Mouse (Mus musculus) brain, embryonic 14.5 days (tissue): ENCODE measurements around the gene Cfap70.

Experiments
- CTCF ChIP-seq: fragments of 200-500 bp; IDR thresholded peaks from 2 replicates; pipeline ENCODE4 v1.5.1; 2012; ENCODE audit warnings: inconsistent platforms, mild to moderate bottlenecking, moderate library complexity, borderline replicate concordance; ENCODE audit not compliant: insufficient read depth, insufficient read length; ENCODE audit errors: extremely low read depth
- POLR2A ChIP-seq: fragments of 200-500 bp; IDR thresholded peaks from 2 replicates; pipeline ENCODE4 v1.6.1; 2012; ENCODE audit warnings: mild to moderate bottlenecking, inconsistent platforms, borderline replicate concordance; ENCODE audit not compliant: poor library complexity, insufficient read depth, insufficient read length, severe bottlenecking; ENCODE audit errors: extremely low read depth

GRCm38 (mm10) chr14:20451765-20452331 is at the start of gene Cfap70:
- TF ChIP-seq CTCF (no peak), POLR2A (no peak)
